Mouse (Mus musculus) MEL (cell line): Measurements from ENCODE around the gene Zfp91. TPM values are rescaled to one million over a fixed set of nuclear protein-coding genes. Genes with fewer than 3 reads are reported as not detected.

ENCODE experiments used
- DNase-seq: peaks from one replicate; pipeline ENCODE4 v3.0.0; 2011; ENCODE audit warnings: low read depth, low spot score
- H3K27ac ChIP-seq: 2 replicates; pipeline ENCODE4 v1.5.1; 2012; ENCODE audit warnings: low read depth, mild to moderate bottlenecking, control low read depth, low read length, moderate library complexity; ENCODE audit not compliant: control insufficient read depth
- H3K27me3 ChIP-seq, 2 experiments: fragments of 150-350 bp in 1 of 2; sonication (generic) in 1 of 2; 2 replicates each; pipeline ENCODE4 v1.6.1; 2012; ENCODE audit warnings: low read length in 2 of 2, mild to moderate bottlenecking in 2 of 2, improper control_type of control experiment in 1 of 2, moderate library complexity in 1 of 2; ENCODE audit not compliant: insufficient read depth in 2 of 2, control insufficient read depth in 1 of 2
- H3K36me3 ChIP-seq, 2 experiments: 2 replicates each; pipeline ENCODE4 v1.6.1; 2012 to 2014; ENCODE audit warnings: low read length in 2 of 2, improper control_type of control experiment in 1 of 2, inconsistent platforms in 1 of 2, mild to moderate bottlenecking in 1 of 2; ENCODE audit not compliant: insufficient read depth in 2 of 2, control insufficient read depth in 1 of 2
- H3K4me1 ChIP-seq, 2 experiments: fragments of 150-350 bp in 1 of 2; sonication (generic) in 1 of 2; 2 replicates each; pipeline ENCODE4 v1.6.1; 2012; ENCODE audit warnings: low read length in 2 of 2, improper control_type of control experiment in 1 of 2, mild to moderate bottlenecking in 1 of 2; ENCODE audit not compliant: insufficient read depth in 2 of 2, control insufficient read depth in 1 of 2
- H3K4me3 ChIP-seq, 2 experiments: fragments of 150-350 bp in 1 of 2; sonication (generic) in 1 of 2; 2 replicates each; pipeline ENCODE4 v1.5.1; 2012; ENCODE audit warnings: low read depth in 2 of 2, low read length in 2 of 2, mild to moderate bottlenecking in 2 of 2, moderate library complexity in 2 of 2, control low read depth in 1 of 2, improper control_type of control experiment in 1 of 2; ENCODE audit not compliant: control insufficient read depth in 1 of 2, insufficient read depth in 1 of 2
- H3K79me2 ChIP-seq: 2 replicates; pipeline ENCODE4 v1.6.1; 2012; ENCODE audit warnings: mild to moderate bottlenecking, low read length, moderate library complexity; ENCODE audit not compliant: control insufficient read depth, poor library complexity, insufficient read depth
- H3K9ac ChIP-seq: 2 replicates; pipeline ENCODE4 v1.6.1; 2012; ENCODE audit warnings: low read depth, mild to moderate bottlenecking, control low read depth, low read length, moderate library complexity; ENCODE audit not compliant: control insufficient read depth, poor library complexity, severe bottlenecking
- H3K9me3 ChIP-seq: fragments of 150-350 bp; sonication (generic); replicated peaks from 2 replicates; pipeline ENCODE4 v1.6.1; 2012; ENCODE audit warnings: mild to moderate bottlenecking, low read length, improper control_type of control experiment, moderate library complexity; ENCODE audit not compliant: insufficient read depth
- CTCF ChIP-seq, 3 experiments: IDR thresholded peaks in 2 of 3; conservative IDR thresholded peaks in 1 of 3; 2 replicates each; pipeline ENCODE4 v1.5.1; 2011 to 2012; ENCODE audit warnings: low read length in 3 of 3, low read depth in 2 of 3, mild to moderate bottlenecking in 2 of 3, improper control_type of control experiment in 1 of 3, inconsistent platforms in 1 of 3, mixed read lengths in 1 of 3, moderate library complexity in 1 of 3; ENCODE audit not compliant: control insufficient read depth in 1 of 3, insufficient read depth in 1 of 3, poor library complexity in 1 of 3, severe bottlenecking in 1 of 3
- E2F4 ChIP-seq: IDR thresholded peaks from 2 replicates; pipeline ENCODE4 v1.6.1; 2011; ENCODE audit warnings: low read depth, low read length, improper control_type of control experiment, borderline replicate concordance
- EP300 ChIP-seq, 2 experiments: IDR thresholded peaks; 2 replicates each; pipeline ENCODE4 v1.6.1; 2011; ENCODE audit warnings: improper control_type of control experiment in 2 of 2, low read length in 2 of 2, low read depth in 1 of 2, mild to moderate bottlenecking in 1 of 2
- ETS1 ChIP-seq: IDR thresholded peaks from 2 replicates; pipeline ENCODE4 v1.6.1; 2012; ENCODE audit warnings: low read depth, mild to moderate bottlenecking, inconsistent platforms, low read length, improper control_type of control experiment, moderate library complexity
- GABPA ChIP-seq: IDR thresholded peaks from 2 replicates; pipeline ENCODE4 v1.6.1; 2012; ENCODE audit warnings: low read depth, mild to moderate bottlenecking, inconsistent platforms, low read length, improper control_type of control experiment, moderate library complexity
- HCFC1 ChIP-seq: IDR thresholded peaks from 2 replicates; pipeline ENCODE4 v1.6.1; 2012; ENCODE audit warnings: low read depth, mild to moderate bottlenecking, inconsistent platforms, low read length, improper control_type of control experiment, moderate library complexity
- JUND ChIP-seq: IDR thresholded peaks from 2 replicates; pipeline ENCODE4 v1.6.1; 2011; ENCODE audit warnings: low read depth, mild to moderate bottlenecking, improper control_type of control experiment, low read length
- KAT2A ChIP-seq: conservative IDR thresholded peaks from 2 replicates; pipeline ENCODE4 v1.6.1; 2012; ENCODE audit warnings: low read depth, low read length, improper control_type of control experiment, inconsistent platforms
- MXI1 ChIP-seq: IDR thresholded peaks from 2 replicates; pipeline ENCODE4 v1.6.1; 2011; ENCODE audit warnings: mild to moderate bottlenecking, low read depth, low read length, improper control_type of control experiment
- MYB ChIP-seq: IDR thresholded peaks from 2 replicates; pipeline ENCODE4 v1.6.1; 2011; ENCODE audit warnings: mild to moderate bottlenecking, low read depth, low read length, improper control_type of control experiment
- MYC ChIP-seq: IDR thresholded peaks from 2 replicates; pipeline ENCODE4 v1.6.1; 2011; ENCODE audit warnings: low read depth, mild to moderate bottlenecking, low read length, improper control_type of control experiment, moderate library complexity
- NRF1 ChIP-seq: IDR thresholded peaks from 2 replicates; pipeline ENCODE4 v1.6.1; 2014; ENCODE audit warnings: low read depth, mild to moderate bottlenecking, inconsistent platforms, low read length, improper control_type of control experiment, moderate library complexity; ENCODE audit not compliant: poor library complexity, insufficient read depth, severe bottlenecking
- POLR2AphosphoS2 ChIP-seq: IDR thresholded peaks from 2 replicates; pipeline ENCODE4 v1.6.1; 2011; ENCODE audit warnings: low read length, improper control_type of control experiment
- POLR2AphosphoS5 ChIP-seq: IDR thresholded peaks from 2 replicates; pipeline ENCODE4 v1.6.1; 2012; ENCODE audit warnings: low read depth, borderline replicate concordance, mild to moderate bottlenecking, inconsistent platforms, low read length, moderate library complexity, mixed read lengths
- RCOR1 ChIP-seq: IDR thresholded peaks from 2 replicates; pipeline ENCODE4 v1.6.1; 2012; ENCODE audit warnings: low read depth, mild to moderate bottlenecking, inconsistent platforms, low read length, improper control_type of control experiment
- SIN3A ChIP-seq: IDR thresholded peaks from 2 replicates; pipeline ENCODE4 v1.6.1; 2012; ENCODE audit warnings: low read length, improper control_type of control experiment, inconsistent platforms
- TBP ChIP-seq: IDR thresholded peaks from 2 replicates; pipeline ENCODE4 v1.8.0; 2011; ENCODE audit warnings: low read depth, low read length, improper control_type of control experiment
- UBTF ChIP-seq: IDR thresholded peaks from 2 replicates; pipeline ENCODE4 v1.6.1; 2012; ENCODE audit warnings: low read depth, mild to moderate bottlenecking, inconsistent platforms, low read length, improper control_type of control experiment, moderate library complexity, borderline replicate concordance; ENCODE audit not compliant: insufficient read depth
- USF1 ChIP-seq: IDR thresholded peaks from 2 replicates; pipeline ENCODE4 v1.6.1; 2014; ENCODE audit warnings: low read depth, mild to moderate bottlenecking, inconsistent platforms, low read length, improper control_type of control experiment, moderate library complexity
- ZKSCAN1 ChIP-seq: IDR thresholded peaks from 2 replicates; pipeline ENCODE4 v1.6.1; 2012; ENCODE audit warnings: low read depth, mild to moderate bottlenecking, inconsistent platforms, low read length, improper control_type of control experiment, moderate library complexity
- ZMIZ1 ChIP-seq: IDR thresholded peaks from 2 replicates; pipeline ENCODE4 v1.6.1; 2012; ENCODE audit warnings: low read depth, mild to moderate bottlenecking, inconsistent platforms, low read length, improper control_type of control experiment, moderate library complexity
- polyA plus RNA-seq, 2 experiments: library from polyadenylated mRNA; stranded (reverse) in 1 of 2; unstranded in 1 of 2; fragments of >175 nt in 1 of 2; fragments of >200 nt in 1 of 2; gene quantifications; 2 replicates each; pipeline versions ENCODE4 v1.2.1 to v1.2.4; 2012; ENCODE audit warnings: low replicate concordance in 2 of 2, low read depth in 1 of 2; ENCODE audit not compliant: insufficient read length in 2 of 2, insufficient read depth in 1 of 2, missing spikeins in 1 of 2
- total RNA-seq: library from RNA; depleted of rRNA; stranded (reverse); fragments of 300-350 nt; gene quantifications from 2 replicates; pipeline ENCODE4 v1.2.3, GENCODE M21; 2012

Gene Zfp91
- total and polyA plus RNA-seq, 3 experiments: 32.3 to 148 (median 51.7) TPM

GRCm38 (mm10) chr19:12731950-12732349, 64.0 kb downstream of the Zfp91 start:
- no peaks in the 10 kb centered on the region for H3K79me2 ChIP-seq
- H3K4me1 ChIP-seq: no peaks in the 10 kb centered on the region
- H3K9me3 ChIP-seq: no peaks in the 10 kb centered on the region
- no peak overlapping the region for H3K4me3 ChIP-seq
- H3K27ac ChIP-seq: no peak overlapping the region
- H3K9ac ChIP-seq: no peak overlapping the region
- no peaks in the 10 kb centered on the region for H3K36me3 ChIP-seq
- TF ChIP-seq EP300 (IDR thresholded peaks at IDR 0.05; ENCODE audit: low read depth in 1 of 2, low read length in 2 of 2): no peak
- TF ChIP-seq MXI1: no peak
- TF ChIP-seq HCFC1: no peak
- no peak for TF ChIP-seq KAT2A
- TF ChIP-seq TBP: no peak
- no peak for DNase-seq
- no peaks in the 10 kb centered on the region for H3K27me3 ChIP-seq

- TF ChIP-seq CTCF (IDR thresholded peaks at IDR 0.05 in 2 of 3, conservative IDR thresholded peaks at IDR 0.05 in 1 of 3; ENCODE audit: control insufficient read depth in 1 of 3, insufficient read depth in 1 of 3, low read depth in 2 of 3, low read length in 3 of 3, poor library complexity in 1 of 3, severe bottlenecking in 1 of 3) (no peak), E2F4 (no peak), ETS1 (no peak), USF1 (no peak), POLR2AphosphoS5 (no peak), HCFC1 (no peak), MYC (no peak), JUND (no peak), ZMIZ1 (no peak), TBP (no peak), NRF1 (no peak), UBTF (no peak), MYB (no peak), RCOR1 (no peak), MXI1 (no peak), GABPA (no peak), SIN3A (no peak), ZKSCAN1 (no peak), POLR2AphosphoS2 (no peak)
Measured at GRCm38 (mm10) chr19:12731036-12731435, 64.9 kb downstream of the Zfp91 start.

More at GRCm38 (mm10) chr19:12731036-12731435, 64.9 kb downstream of the Zfp91 start:
- no peak overlapping the region for H3K4me3 ChIP-seq
- H3K27me3 ChIP-seq: no peaks in the 10 kb centered on the region
- no peak overlapping the region for H3K9ac ChIP-seq
- H3K27ac ChIP-seq: no peak overlapping the region
- H3K9me3 ChIP-seq: no peaks in the 10 kb centered on the region
- no peaks in the 10 kb centered on the region for H3K79me2 ChIP-seq
- no peak for DNase-seq
- H3K4me1 ChIP-seq: no peaks in the 10 kb centered on the region
- H3K36me3 ChIP-seq: no peaks in the 10 kb centered on the region
